Mouse (Mus musculus) stomach, postnatal 0 days (tissue): Measurements from ENCODE around the gene Hist2h3b. TPM values are rescaled to one million over a fixed set of nuclear protein-coding genes. Genes with fewer than 3 reads are reported as not detected.
"Not testable (repeated sequence)": the region's sequence is repeated elsewhere in the genome, so short reads cannot be mapped to it uniquely, and the experiment has no call there.

ENCODE experiments used
- ATAC-seq: fragments of 200-750 bp; cut with Nextera tagmentation; 2 replicates; pipeline ENCODE4 v1.8.0; 2017; ENCODE audit not compliant: low FRiP score, low TSS enrichment
- DNase-seq: peaks from one replicate; pipeline ENCODE4 v3.0.0-alpha.2; 2016; ENCODE audit warnings: low spot score
- H3K27ac ChIP-seq: fragments of 300-500 bp; sonication (generic); replicated peaks from 2 replicates; pipeline ENCODE4 v1.5.1; 2014; ENCODE audit warnings: mild to moderate bottlenecking, control low read depth
- H3K27me3 ChIP-seq: fragments of 300-500 bp; sonication (generic); 2 replicates; pipeline ENCODE4 v1.6.1; 2014; ENCODE audit warnings: low read length; ENCODE audit not compliant: control insufficient read depth, insufficient read depth
- H3K36me3 ChIP-seq: fragments of 300-500 bp; sonication (generic); 2 replicates; pipeline ENCODE4 v1.6.1; 2014; ENCODE audit warnings: low read length, mixed read lengths; ENCODE audit not compliant: control insufficient read depth, insufficient read depth
- H3K4me1 ChIP-seq: fragments of 300-500 bp; sonication (generic); replicated peaks from 2 replicates; pipeline ENCODE4 v1.6.1; 2014; ENCODE audit warnings: antibody characterized with exemption; ENCODE audit not compliant: control insufficient read depth, insufficient read depth
- H3K4me2 ChIP-seq: fragments of 300-500 bp; sonication (generic); replicated peaks from 2 replicates; pipeline ENCODE4 v1.6.1; 2014; ENCODE audit warnings: low read depth, mild to moderate bottlenecking, control low read depth, moderate library complexity
- H3K4me3 ChIP-seq: fragments of 300-500 bp; sonication (generic); 2 replicates; pipeline ENCODE4 v1.5.1; 2014; ENCODE audit warnings: low read depth, low read length, control low read depth
- H3K9ac ChIP-seq: fragments of 300-500 bp; sonication (generic); 2 replicates; pipeline ENCODE4 v1.6.1; 2014; ENCODE audit warnings: mild to moderate bottlenecking, low read length, control low read depth, mixed read lengths
- H3K9me3 ChIP-seq: fragments of 300-500 bp; sonication (generic); 2 replicates; pipeline ENCODE4 v1.6.1; 2016; ENCODE audit warnings: low read length; ENCODE audit not compliant: control insufficient read depth
- CTCF ChIP-seq: IDR thresholded peaks from 2 replicates; pipeline ENCODE4 v1.5.1; 2016; ENCODE audit warnings: antibody characterized with exemption, low read depth, mild to moderate bottlenecking, moderate library complexity
- EP300 ChIP-seq: optimal IDR thresholded peaks from 2 replicates; pipeline ENCODE3; 2016; ENCODE audit warnings: antibody characterized with exemption
- WGBS: fragments of 180-500 bp; shearing (Covaris S2); extraction: QIAGEN DNeasy Blood & Tissue Kit; methylation state at CpG from one replicate; pipeline ENCODE4 v1.1.7; 2014; 5-methylcytosine and 5-hydroxymethylcytosine counted together
- polyA plus RNA-seq: library from polyadenylated mRNA; unstranded; fragments of >200 nt; fragmentation: Nextera tagmentation; extraction: Ambion mirVana; gene quantifications from 2 replicates; pipeline ENCODE4 v1.2.1, GENCODE M21; 2015

Hist2h3b gene
- polyA plus RNA-seq, 1 experiment from 2014 or later: 34.4 TPM

- Histone ChIP-seq H3K4me3 (peak within 1 kb of the TSS; percentile 23), H3K4me2 (peak within 1 kb of the TSS; percentile 41), H3K9ac (peak within 1 kb of the TSS; percentile 45; the same call in 1 of the 2 replicates)
- not testable (repeated sequence) for DNase-seq, H3K27me3 ChIP-seq, H3K27ac ChIP-seq, H3K9me3 ChIP-seq, H3K36me3 ChIP-seq, H3K4me1 ChIP-seq
- 0% methylated on average over 5 of the region's 47 CpGs for WGBS
- ATAC-seq: peak; percentile 95
Observed at GRCm38 (mm10) chr3:96246427-96246856, 22.0 kb upstream of the Hist2h3b start, which contains the start of gene Hist2h3c1. Gene Hist2h3c1, plus strand, starts transcription at chr3:96246685.

GRCm38 (mm10) chr3:96247356-96248140 is 20.9 kb upstream of the Hist2h3b start:
- TF ChIP-seq EP300 (no peak), CTCF (no peak)
- Histone ChIP-seq H3K36me3 (no peaks in the 10 kb centered on the region), H3K27me3 (no peaks in the 10 kb centered on the region), H3K4me2 (peak overlapping the region; percentile 41), H3K27ac (no peak overlapping the region), H3K9me3 (no peaks in the 10 kb centered on the region), H3K4me1 (0 out of 2 replicates have a peak, but pooled peaks cover 3% of the 10 kb centered on the region), H3K4me3 (peak overlapping the region; percentile 23), H3K9ac (peak overlapping the region; percentile 45; the same call in 1 of the 2 replicates)
- ATAC-seq (no peak), DNase-seq (no peak)
- WGBS: 10% methylated on average over 11 of the region's 11 CpGs

- no peak for ATAC-seq
- H3K27ac ChIP-seq: no peak overlapping the region
Observed at GRCm38 (mm10) chr3:96248141-96249033, 20.1 kb upstream of the Hist2h3b start.

GRCm38 (mm10) chr3:96249034-96249345 is 19.5 kb upstream of the Hist2h3b start:
- Histone ChIP-seq H3K9me3 (no peaks in the 10 kb centered on the region), H3K36me3 (no peaks in the 10 kb centered on the region), H3K4me3 (no peak overlapping the region), H3K4me1 (0 out of 2 replicates have a peak, but pooled peaks cover 2% of the 10 kb centered on the region), H3K4me2 (peak overlapping the region; percentile 15; the same call in 1 of the 2 replicates), H3K27ac (no peak overlapping the region), H3K27me3 (no peaks in the 10 kb centered on the region), H3K9ac (no peak overlapping the region)
- TF ChIP-seq EP300: no peak
- TF ChIP-seq CTCF: no peak
- no peak for DNase-seq
- ATAC-seq: no peak
- 39% methylated on average over 4 of the region's 4 CpGs for WGBS

More at GRCm38 (mm10) chr3:96248141-96249033, 20.1 kb upstream of the Hist2h3b start:
- no peaks in the 10 kb centered on the region for H3K9me3 ChIP-seq
- H3K4me3 ChIP-seq: no peak overlapping the region
- 33% methylated on average over 6 of the region's 6 CpGs for WGBS
- no peak for DNase-seq
- H3K9ac ChIP-seq: no peak overlapping the region
- no peaks in the 10 kb centered on the region for H3K36me3 ChIP-seq
- peak overlapping the region; percentile 41 for H3K4me2 ChIP-seq
- H3K27me3 ChIP-seq: no peaks in the 10 kb centered on the region
- 0 out of 2 replicates have a peak, but pooled peaks cover 3% of the 10 kb centered on the region for H3K4me1 ChIP-seq
- TF ChIP-seq EP300 (no peak), CTCF (no peak)

GRCm38 (mm10) chr3:96250890-96251289 is 17.6 kb upstream of the Hist2h3b start:
- no peaks in the 10 kb centered on the region for H3K9me3 ChIP-seq
- no peak for DNase-seq
- ATAC-seq: no peak
- H3K4me2 ChIP-seq: no peak overlapping the region
- 81% methylated on average over 3 of the region's 3 CpGs for WGBS
- H3K4me1 ChIP-seq: no peaks in the 10 kb centered on the region
- H3K27me3 ChIP-seq: no peaks in the 10 kb centered on the region
- H3K27ac ChIP-seq: no peak overlapping the region
- H3K4me3 ChIP-seq: no peak overlapping the region
- TF ChIP-seq EP300 (no peak), CTCF (no peak)
- no peaks in the 10 kb centered on the region for H3K36me3 ChIP-seq
- H3K9ac ChIP-seq: no peak overlapping the region
